Mouse (Mus musculus): ENCODE measurements at regions not wholly inside any gene's neighbourhood (a gene's known extent, or its start where the extent isn't known, plus 50 kb on each side); places are given as distances from the start of the nearest gene placed in this dataset.

- DNase-seq, result no peak
Observed at GRCm38 (mm10) chr1:90406663-90407062, 196.1 kb upstream of the Cops8 start.

DNA sequence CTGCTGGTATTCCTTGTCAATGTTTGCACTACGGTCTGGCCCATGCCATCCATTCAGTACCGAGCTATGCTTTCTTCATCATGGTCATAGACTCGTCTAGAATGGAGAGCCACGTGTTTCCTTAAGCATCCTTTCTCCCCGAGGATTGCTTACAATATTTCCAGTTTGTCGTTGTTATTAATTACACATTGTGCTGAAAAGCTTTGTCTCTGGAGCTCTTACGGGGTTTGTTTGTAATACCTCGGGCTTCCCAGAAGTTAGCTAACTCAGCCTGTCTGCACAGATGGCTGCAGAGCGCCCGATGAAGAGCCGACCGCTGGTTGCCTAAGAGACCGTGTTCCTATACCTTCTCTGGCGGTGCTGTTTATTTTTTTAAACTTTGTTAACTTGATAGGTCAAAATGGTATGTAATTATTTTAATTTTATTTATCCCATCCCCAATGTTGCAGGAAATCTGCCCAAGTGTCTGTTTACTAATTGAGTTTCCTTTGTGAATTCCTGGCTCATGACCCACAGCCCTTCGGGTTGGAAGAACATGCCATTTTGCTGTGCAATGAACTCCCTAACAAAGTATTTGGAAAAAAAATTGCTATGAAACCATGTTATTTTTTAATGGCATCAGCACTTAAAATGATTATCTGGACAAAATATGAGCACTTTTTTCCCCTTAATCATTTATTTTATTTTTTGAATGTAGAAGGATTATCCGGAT, 194.1 kb upstream of the Cops8 start:
- no peak for DNase-seq

GRCm38 (mm10) chr1:90409236-90409635, 193.5 kb upstream of the Cops8 start:
- no peak for DNase-seq

GRCm38 (mm10) chr1:90412511-90413045, 190.2 kb upstream of the Cops8 start:
- no peak for DNase-seq

DNA sequence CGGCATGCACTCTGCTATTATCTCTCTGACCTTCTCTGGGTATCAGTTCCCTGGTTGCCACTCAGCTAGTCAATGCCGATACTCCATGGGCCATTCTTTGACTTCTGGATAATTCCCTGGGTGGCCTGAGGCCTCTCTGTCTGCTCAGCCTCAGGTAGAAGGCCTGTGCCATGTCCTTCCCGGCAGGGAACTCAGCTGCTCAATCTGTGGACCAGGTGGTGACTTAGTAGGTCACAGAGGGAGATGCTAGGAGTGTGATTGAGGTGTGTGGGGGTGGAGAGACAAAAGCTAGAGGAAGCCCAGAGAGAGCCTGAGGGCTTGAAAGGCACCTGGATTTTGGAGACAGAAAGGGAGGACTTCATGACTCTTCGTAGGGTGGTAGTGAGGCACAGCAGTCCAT, 188.0 kb upstream of the Cops8 start:
- DNase-seq, result no peak

GRCm38 (mm10) chr1:90424066-90424821, 178.5 kb upstream of the Cops8 start:
- DNase-seq, result no peak

- DNase-seq, result no peak
Observed at GRCm38 (mm10) chr1:90428334-90428733, 174.4 kb upstream of the Cops8 start.

GRCm38 (mm10) chr1:90428774-90429173, 174.0 kb upstream of the Cops8 start:
- DNase-seq, result no peak

- no peak for DNase-seq
Observed at GRCm38 (mm10) chr1:90430480-90430879, 172.3 kb upstream of the Cops8 start.

DNA sequence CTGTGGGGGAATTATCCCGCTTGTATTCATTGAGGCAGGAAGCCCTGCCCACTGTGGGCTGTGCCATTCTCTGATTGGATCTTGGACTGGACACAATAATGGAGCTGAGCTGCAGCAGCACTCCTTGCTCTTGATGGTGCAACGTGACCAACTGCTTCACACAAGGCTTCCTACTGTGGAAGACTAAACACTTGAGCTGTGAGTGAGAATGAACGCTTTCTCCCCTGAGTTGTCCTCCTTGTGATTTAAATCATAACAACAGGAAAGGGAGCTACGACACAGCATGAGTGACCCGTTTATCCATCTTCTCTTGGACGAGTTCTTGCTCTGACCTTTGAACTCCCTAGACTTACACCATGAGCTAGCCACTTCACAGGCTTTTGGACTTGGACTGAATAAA, 171.0 kb upstream of the Cops8 start:
- no peak for DNase-seq

DNA sequence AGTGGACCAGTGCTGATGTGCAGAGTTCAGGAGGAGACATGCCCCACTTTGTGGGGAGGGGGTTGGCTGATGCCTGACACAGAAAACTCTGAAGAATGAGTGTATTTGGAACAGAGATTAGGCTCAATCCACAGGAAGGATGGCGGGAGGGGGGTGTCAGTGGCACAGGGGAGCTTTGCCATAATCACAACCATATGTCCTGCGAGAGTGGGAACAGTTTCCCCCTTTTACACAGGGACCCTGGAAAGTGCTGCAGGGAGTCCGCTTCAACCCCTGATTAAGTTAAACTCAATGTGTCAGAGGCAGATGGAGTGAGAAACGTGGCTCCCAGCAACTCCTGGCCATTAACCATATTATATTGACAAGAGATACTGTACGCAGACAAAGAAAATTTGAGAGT, 168.9 kb upstream of the Cops8 start:
- no peak for DNase-seq

- DNase-seq, result no peak
Observed at GRCm38 (mm10) chr1:90440638-90441037, 162.1 kb upstream of the Cops8 start.

DNA sequence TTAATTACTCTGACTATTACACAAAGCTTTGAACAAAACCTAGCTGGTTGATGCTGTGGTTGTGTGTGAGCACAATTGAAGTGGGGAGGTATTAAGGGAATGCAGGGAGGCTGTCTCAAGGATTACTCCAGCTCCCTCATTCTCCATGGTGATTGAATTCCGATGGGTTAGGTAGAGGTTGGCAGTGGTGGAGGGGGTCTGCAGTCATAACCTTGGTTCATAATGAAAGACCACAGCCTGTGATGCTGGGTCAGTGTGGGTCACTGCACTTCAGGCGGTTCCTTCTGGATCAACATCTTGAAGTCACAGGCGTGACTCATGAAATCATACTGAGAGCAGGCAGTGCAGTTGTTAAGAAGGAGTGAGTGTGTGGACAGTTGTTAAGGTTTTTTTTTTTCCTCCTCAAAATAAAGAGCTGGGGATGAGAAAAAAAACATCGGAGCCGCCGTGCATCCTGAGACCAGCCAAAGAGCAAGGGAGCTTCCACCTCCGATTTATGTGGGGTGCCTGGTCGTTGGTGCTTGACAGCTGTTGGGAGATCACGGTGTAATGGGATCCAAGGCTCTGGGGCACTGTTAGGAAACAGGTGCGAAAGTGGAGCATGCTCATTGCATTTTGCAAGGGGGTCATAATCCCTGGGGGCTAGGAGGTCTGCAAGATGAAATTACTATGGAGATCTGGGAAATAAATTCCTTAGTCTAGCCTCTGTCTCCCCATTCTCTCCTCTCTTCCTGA, 161.5 kb upstream of the Cops8 start:
- DNase-seq, result no peak

DNA sequence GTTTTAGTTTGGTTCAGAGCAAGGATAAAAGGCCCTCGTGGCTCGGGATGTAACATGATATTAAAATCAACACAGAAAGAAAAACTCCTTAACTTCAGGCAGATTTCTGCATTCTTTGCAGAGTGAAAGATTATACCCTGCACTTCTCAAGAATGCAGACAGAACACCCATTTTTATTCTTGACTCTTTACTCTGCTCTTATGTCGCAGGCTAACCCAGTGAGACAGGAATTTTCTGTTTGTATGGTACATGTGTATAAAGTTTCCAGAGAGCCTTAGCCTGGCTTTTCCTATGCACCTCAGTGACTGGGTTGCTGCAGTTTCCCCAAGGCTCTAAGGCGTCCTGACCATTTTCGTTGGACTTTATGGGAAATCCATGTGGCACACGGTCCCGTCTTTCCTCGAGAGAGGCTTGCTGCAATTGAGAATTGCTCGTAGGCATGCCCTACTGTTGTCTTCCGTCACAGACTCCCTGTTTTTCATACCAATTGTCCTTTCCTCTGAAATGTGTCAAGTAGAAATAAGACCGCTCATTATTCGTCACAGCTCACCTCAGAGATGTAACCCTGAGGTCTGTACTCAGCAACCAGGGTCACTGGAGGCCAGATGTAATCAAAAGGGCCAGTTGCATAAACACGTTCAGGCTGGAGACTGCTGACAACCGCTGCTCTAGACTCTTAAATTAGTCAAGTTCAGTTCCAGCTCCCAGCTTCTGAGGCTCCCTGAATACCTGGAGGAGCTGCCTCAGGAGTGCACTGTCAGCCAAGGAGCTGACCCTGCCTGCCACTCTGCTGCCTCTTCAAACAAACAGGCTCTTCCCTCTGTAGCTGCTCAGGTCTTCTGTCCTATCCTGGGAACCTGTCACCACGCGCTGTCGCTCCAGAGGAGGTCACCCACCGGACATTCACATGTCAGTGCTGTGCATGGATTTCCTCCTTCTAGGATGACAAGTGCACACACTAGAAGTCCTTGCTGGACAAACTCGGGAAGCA, 160.2 kb upstream of the Cops8 start:
- no peak for DNase-seq

DNA sequence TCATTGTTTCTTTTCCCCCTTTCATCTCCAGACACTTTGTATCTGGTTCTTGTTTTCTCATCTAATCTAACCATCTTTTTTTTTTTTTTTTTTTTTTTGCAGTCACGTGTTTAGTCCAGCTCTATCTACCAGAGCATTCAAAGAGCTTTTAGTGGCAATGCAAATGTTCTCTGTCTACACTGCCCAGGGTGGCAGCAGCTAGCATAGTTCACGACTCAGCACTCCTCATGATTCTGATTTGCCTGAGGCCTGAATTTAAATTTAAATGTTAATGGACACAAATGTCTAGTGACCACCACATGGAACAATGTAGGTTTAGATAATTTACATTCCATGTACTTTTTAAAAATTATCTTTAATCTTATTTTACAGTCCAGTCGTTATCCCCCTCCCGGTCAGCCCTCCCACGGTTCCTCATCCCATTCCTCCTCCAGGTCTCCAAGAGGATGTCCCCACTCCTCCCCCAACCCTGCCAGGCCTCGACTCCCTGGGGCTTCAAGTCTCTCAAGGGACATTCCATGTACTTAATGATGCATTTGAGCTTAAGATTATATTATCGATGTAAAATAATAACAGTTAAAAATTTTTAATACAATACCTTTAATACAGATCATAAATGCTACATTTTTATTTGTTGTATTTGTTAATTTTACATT, 153.1 kb upstream of the Cops8 start:
- DNase-seq, result no peak

- DNase-seq, result no peak
Observed at GRCm38 (mm10) chr1:90451942-90452557, 150.7 kb upstream of the Cops8 start.

DNA sequence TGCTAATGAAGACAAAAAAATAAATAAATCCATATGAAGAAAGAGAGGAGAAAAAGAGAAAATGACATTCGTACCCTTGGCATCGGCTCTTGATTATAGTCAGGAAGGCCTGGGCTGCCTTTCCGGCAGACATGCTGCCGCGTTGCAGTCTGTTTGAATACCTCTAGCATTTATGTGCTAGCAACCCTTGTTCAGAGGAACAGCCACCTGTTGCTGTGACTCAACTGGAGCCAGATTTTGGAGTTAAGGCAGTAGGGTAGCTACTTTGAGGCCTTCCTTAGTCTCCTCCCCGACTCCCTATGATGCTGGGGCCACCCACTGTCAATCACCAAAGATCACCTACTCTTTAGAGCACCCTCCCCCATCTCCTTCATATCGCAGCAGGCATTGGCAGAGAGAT, 148.5 kb upstream of the Cops8 start:
- no peak for DNase-seq

GRCm38 (mm10) chr1:90457396-90457795, 145.4 kb upstream of the Cops8 start:
- no peak for DNase-seq

DNA sequence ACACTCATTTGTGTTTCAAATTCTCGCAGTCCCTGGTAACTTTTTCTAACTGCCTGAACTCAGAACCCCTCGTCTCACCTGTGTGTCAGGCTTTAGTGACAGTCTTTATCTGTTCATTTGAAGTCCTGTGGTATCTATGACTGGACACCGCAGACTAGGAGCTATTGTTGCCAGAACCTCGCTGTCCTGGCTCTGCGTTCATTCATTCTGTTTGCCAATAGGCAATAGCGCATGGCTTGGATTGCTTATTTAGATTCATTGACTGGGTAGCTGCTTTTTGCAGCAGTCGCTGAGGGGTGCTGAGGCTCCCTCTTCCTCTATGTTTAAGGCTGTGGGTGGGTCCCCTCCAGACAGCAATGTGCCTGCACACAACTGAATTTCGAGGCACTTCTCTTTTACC, 144.6 kb upstream of the Cops8 start:
- DNase-seq, result no peak

- no peak for DNase-seq
Observed at GRCm38 (mm10) chr1:90461699-90462098, 141.1 kb upstream of the Cops8 start.

DNA sequence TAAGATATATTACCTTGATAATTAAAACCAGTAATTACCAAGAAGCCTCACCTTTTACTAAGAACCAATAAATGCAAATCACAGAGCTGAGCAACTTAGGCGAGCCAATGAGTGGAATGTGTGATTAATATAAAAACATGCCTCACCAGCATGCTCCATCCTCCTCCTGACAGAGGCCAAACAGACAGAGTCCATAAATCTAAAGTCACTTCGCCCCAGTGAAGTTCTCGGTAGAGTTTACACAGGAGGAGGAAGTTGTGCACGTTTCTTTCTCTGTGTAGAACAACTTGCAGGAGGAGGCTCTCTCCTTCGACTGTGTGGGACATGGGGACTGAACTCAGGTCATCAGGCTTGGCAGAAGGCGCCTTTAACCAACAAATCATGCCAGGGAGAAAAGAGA, 139.5 kb upstream of the Cops8 start:
- no peak for DNase-seq

Measured in right cerebral cortex, postnatal 14 days (tissue).